Mouse (Mus musculus) ovary, postnatal 14 days (tissue): ENCODE measurements around the gene Elovl1.

ENCODE experiments used
- DNase-seq: peaks from one replicate; pipeline ENCODE4 v3.0.0; 2022; ENCODE audit warnings: low spot score

Gene Elovl1

GRCm38 (mm10) chr4:118429215-118429895 is 1.5 kb downstream of the Elovl1 start:
- no peak for DNase-seq

GRCm38 (mm10) chr4:118432332-118432731 is 4.4 kb downstream of the Elovl1 start:
- DNase-seq, result no peak

- DNase-seq, result peak; percentile 84
Observed at GRCm38 (mm10) chr4:118436820-118437603, 9.1 kb downstream of the Elovl1 start, which contains the start of gene Cdc20. TSS of gene Cdc20 (minus strand) at chr4:118437352.

GRCm38 (mm10) chr4:118437829-118438253 is 9.9 kb downstream of the Elovl1 start:
- no peak for DNase-seq

GRCm38 (mm10) chr4:118445088-118445487 is 17.2 kb downstream of the Elovl1 start:
- no peak for DNase-seq

- DNase-seq, result peak; percentile 31
Observed at GRCm38 (mm10) chr4:118445781-118446414, 18.0 kb downstream of the Elovl1 start.

GRCm38 (mm10) chr4:118446415-118447153 is 18.7 kb downstream of the Elovl1 start:
- DNase-seq, result no peak

- DNase-seq, result no peak
Observed at GRCm38 (mm10) chr4:118457345-118457975, 29.6 kb downstream of the Elovl1 start, which contains the start of gene Mpl. TSS of gene Mpl (minus strand) at chr4:118457513.

- DNase-seq, result no peak
Observed at GRCm38 (mm10) chr4:118464956-118465355, 37.1 kb downstream of the Elovl1 start.

GRCm38 (mm10) chr4:118465697-118466163 is 37.8 kb downstream of the Elovl1 start:
- no peak for DNase-seq

- no peak for DNase-seq
Observed at GRCm38 (mm10) chr4:118471281-118471680, 43.4 kb downstream of the Elovl1 start.

- no peak for DNase-seq
Observed at GRCm38 (mm10) chr4:118472687-118473086, 44.8 kb downstream of the Elovl1 start.

GRCm38 (mm10) chr4:118476773-118477530 is 49.1 kb downstream of the Elovl1 start:
- no peak for DNase-seq
